ENCODE assay signal across 11 mouse cellular contexts in the genomic region with DNA sequence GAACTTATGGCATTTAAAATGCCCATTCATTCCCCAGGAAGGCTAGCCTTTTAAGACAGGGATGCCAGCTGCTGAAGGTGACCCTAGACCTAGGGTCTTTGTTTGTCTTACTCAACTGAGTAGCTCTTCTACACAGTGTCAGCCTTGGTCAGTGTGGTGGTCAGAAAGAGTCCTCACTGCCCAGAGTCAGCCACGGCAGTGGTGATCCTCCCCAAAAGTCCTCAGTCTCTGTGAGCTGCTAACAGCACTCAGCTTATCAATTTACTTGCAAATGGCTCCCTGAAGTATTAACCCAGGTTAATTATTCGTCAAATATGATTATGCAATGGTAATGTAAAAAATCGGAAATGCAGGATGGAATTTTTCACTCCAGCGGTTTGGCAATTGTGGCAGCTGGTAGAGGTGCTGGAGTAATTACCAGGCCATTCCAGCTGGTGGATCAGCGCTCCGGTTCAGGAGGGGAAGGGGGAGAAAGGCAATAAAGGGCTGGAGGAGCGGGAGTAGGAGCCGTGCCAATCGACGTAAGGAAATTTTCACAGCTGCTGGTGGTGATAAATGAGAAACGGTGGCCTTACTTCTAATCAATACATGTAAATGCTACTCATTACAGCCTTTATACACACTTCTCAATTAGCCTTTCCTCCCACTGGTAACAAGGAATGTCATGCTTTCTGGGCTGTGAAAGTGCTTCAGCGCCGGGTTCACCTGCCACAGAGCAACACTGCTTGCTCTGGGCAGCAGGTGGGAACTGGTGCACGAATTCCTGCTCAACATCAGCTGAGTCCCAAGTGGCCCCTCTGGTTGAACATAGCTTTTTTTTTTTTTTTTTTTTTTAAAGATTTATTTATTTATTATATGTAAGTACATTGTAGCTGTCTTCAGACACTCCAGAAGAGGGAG.
DNase-seq lines count a peak whose midpoint lies in the region; ATAC-seq and TF ChIP-seq lines count a peak whose summit lies in the region.
"Had no signal": no experiment of that assay in that cellular context is flagged by ENCODE, and none has a peak within 500 bp of the region (broad histone marks: within the 10 kb centered on the region; RNA-seq: fewer than 3 reads in every experiment).

No protein-coding gene starts in this region.

- ATAC-seq in forebrain, embryonic 11.5 days (replicated peaks; ENCODE audit: low FRiP score) = peak; percentile 70
- ATAC-seq in forebrain, postnatal 0 days = no peak
- peak; percentile 88 for ATAC-seq in hindbrain, embryonic 16.5 days
- peak; percentile 93 for ATAC-seq in neural tube, embryonic 13.5 days (ENCODE audit: low read depth)
- ATAC-seq: Patski had no signal

- no peak for TF ChIP-seq CTCF in forebrain, postnatal 0 days (IDR thresholded peaks at IDR 0.05; ENCODE audit: low read depth)
- TF ChIP-seq CTCF in layer of hippocampus, adult 2 months (conservative IDR thresholded peaks at IDR 0.05) = no peak

- no peak overlapping the region for H3K4me2 ChIP-seq in forebrain, embryonic 11.5 days (ENCODE audit: low read depth, low read length, severe bottlenecking)
- H3K4me2 ChIP-seq in forebrain, postnatal 0 days (ENCODE audit: low read depth) = no peak overlapping the region
- peak overlapping the region; percentile 25; the same call in 1 of the 2 replicates for H3K4me2 ChIP-seq in hindbrain, embryonic 16.5 days (ENCODE audit: low read length)
- H3K4me2 ChIP-seq in neural tube, embryonic 13.5 days = peak overlapping the region; percentile 14; the same call in 1 of the 2 replicates
- H3K4me2 ChIP-seq: heart, embryonic 13.5 days had no signal

- no peak overlapping the region for H3K9ac ChIP-seq in forebrain, embryonic 11.5 days (ENCODE audit: low read length)
- no peak overlapping the region for H3K9ac ChIP-seq in forebrain, postnatal 0 days
- no peak overlapping the region for H3K9ac ChIP-seq in hindbrain, embryonic 16.5 days (ENCODE audit: low read depth, low read length)
- H3K9ac ChIP-seq in neural tube, embryonic 13.5 days = no peak overlapping the region
- H3K9ac ChIP-seq: heart, embryonic 13.5 days had no signal

- H3K4me1 ChIP-seq in forebrain, embryonic 11.5 days (replicated peaks; ENCODE audit: control insufficient read depth, insufficient read depth, low read length) = no peaks in the 10 kb centered on the region
- H3K4me1 ChIP-seq in forebrain, postnatal 0 days (ENCODE audit: insufficient read depth) = no peaks in the 10 kb centered on the region
- H3K4me1 ChIP-seq in hindbrain, embryonic 16.5 days (ENCODE audit: control insufficient read depth, insufficient read depth, low read depth, low read length) = no peaks in the 10 kb centered on the region; the same call in 1 of the 2 replicates
- peaks cover 5% of the 10 kb centered on the region; the same call in 1 of the 2 replicates for H3K4me1 ChIP-seq in neural tube, embryonic 13.5 days (replicated peaks)
- H3K4me1 ChIP-seq: heart, embryonic 13.5 days had no signal

- WGBS in forebrain, embryonic 11.5 days = 48% methylated on average over 14 of the region's 14 CpGs
- WGBS in forebrain, postnatal 0 days = 22% methylated on average over 14 of the region's 14 CpGs
- 25% methylated on average over 14 of the region's 14 CpGs for WGBS in hindbrain, embryonic 16.5 days
- whole genome bisulfite sequencing in neural tube, embryonic 13.5 days = 14% methylated on average over 14 of the region's 14 CpGs

- H3K27ac ChIP-seq in forebrain, embryonic 11.5 days (ENCODE audit: low read depth, low read length) = no peak overlapping the region
- no peak overlapping the region for H3K27ac ChIP-seq in forebrain, postnatal 0 days (ENCODE audit: low read depth, low read length)
- no peak overlapping the region for H3K27ac ChIP-seq in hindbrain, embryonic 16.5 days (ENCODE audit: low read depth, low read length)
- no peak overlapping the region for H3K27ac ChIP-seq in neural tube, embryonic 13.5 days (replicated peaks)
- H3K27ac ChIP-seq in layer of hippocampus, adult 2 months = no peak overlapping the region
- H3K27ac ChIP-seq: heart, embryonic 13.5 days; macrophage had no signal

- H3K36me3 ChIP-seq in forebrain, embryonic 11.5 days (ENCODE audit: control insufficient read depth, insufficient read depth, low read length) = no peaks in the 10 kb centered on the region
- no peaks in the 10 kb centered on the region for H3K36me3 ChIP-seq in forebrain, postnatal 0 days (ENCODE audit: insufficient read depth)
- no peaks in the 10 kb centered on the region for H3K36me3 ChIP-seq in hindbrain, embryonic 16.5 days (ENCODE audit: control insufficient read depth, insufficient read depth, low read length)
- no peaks in the 10 kb centered on the region for H3K36me3 ChIP-seq in neural tube, embryonic 13.5 days
- H3K36me3 ChIP-seq: heart, embryonic 13.5 days had no signal

- no peak for DNase-seq in forebrain, embryonic 11.5 days (ENCODE audit: low spot score)
- DNase-seq in forebrain, postnatal 0 days = no peak
- peak; percentile 7 to 38 for DNase-seq in kidney, postnatal 25 days
- no peak for DNase-seq in adipocyte (ENCODE audit: low spot score)
- no peak for DNase-seq in frontal cortex, postnatal 14 days (ENCODE audit: low spot score in 2 of 2)
- no peak for DNase-seq in layer of hippocampus, adult 2 months (ENCODE audit: low spot score in 2 of 2)

- no peaks in the 10 kb centered on the region for H3K9me3 ChIP-seq in forebrain, embryonic 11.5 days (ENCODE audit: control insufficient read depth, low read length)
- no peaks in the 10 kb centered on the region for H3K9me3 ChIP-seq in forebrain, postnatal 0 days (ENCODE audit: low read length)
- H3K9me3 ChIP-seq in hindbrain, embryonic 16.5 days (ENCODE audit: control insufficient read depth, low read length) = no peaks in the 10 kb centered on the region
- no peaks in the 10 kb centered on the region for H3K9me3 ChIP-seq in neural tube, embryonic 13.5 days
- H3K9me3 ChIP-seq: heart, embryonic 13.5 days had no signal

- no peaks in the 10 kb centered on the region for H3K27me3 ChIP-seq in forebrain, embryonic 11.5 days (ENCODE audit: control insufficient read depth, insufficient read depth, low read length)
- no peaks in the 10 kb centered on the region for H3K27me3 ChIP-seq in forebrain, postnatal 0 days (ENCODE audit: insufficient read depth, low read length)
- H3K27me3 ChIP-seq in hindbrain, embryonic 16.5 days (replicated peaks; ENCODE audit: control insufficient read depth, insufficient read depth, low read length) = no peaks in the 10 kb centered on the region
- H3K27me3 ChIP-seq in neural tube, embryonic 13.5 days = no peaks in the 10 kb centered on the region
- H3K27me3 ChIP-seq: heart, embryonic 13.5 days had no signal

- no peak overlapping the region for H3K4me3 ChIP-seq in forebrain, embryonic 11.5 days (ENCODE audit: low read depth, low read length)
- no peak overlapping the region for H3K4me3 ChIP-seq in forebrain, postnatal 0 days (ENCODE audit: low read depth, low read length)
- no peak overlapping the region for H3K4me3 ChIP-seq in hindbrain, embryonic 16.5 days (ENCODE audit: low read length)
- H3K4me3 ChIP-seq in neural tube, embryonic 13.5 days = no peak overlapping the region
- no peak overlapping the region for H3K4me3 ChIP-seq in layer of hippocampus, adult 2 months
- H3K4me3 ChIP-seq: heart, embryonic 13.5 days had no signal

Comparison
In these comparisons a context has a peak if more than half of its experiments do, and no peak if none do; other contexts are left out.
1. DNase-seq: peak in kidney, postnatal 25 days (2 of 2); none in forebrain, embryonic 11.5 days (single experiment), forebrain, postnatal 0 days (single experiment), adipocyte (single experiment), frontal cortex, postnatal 14 days (0 of 2) and layer of hippocampus, adult 2 months (0 of 2).
2. H3K4me2 ChIP-seq: peak in hindbrain, embryonic 16.5 days (single experiment) and neural tube, embryonic 13.5 days (single experiment); none in forebrain, embryonic 11.5 days (single experiment) and forebrain, postnatal 0 days (single experiment).